Mouse (Mus musculus) C2C12 (cell line): ENCODE results near the gene Dph1. TPM values are rescaled to one million over a fixed set of nuclear protein-coding genes. Genes with fewer than 3 reads are reported as not detected.

Experiments used
- H3K27me3 ChIP-seq: one replicate; pipeline ENCODE4 v1.6.1; 2011; ENCODE audit not compliant: control insufficient read depth, insufficient read depth, insufficient read length
- H3K36me3 ChIP-seq: one replicate; pipeline ENCODE4 v1.6.1; 2011; ENCODE audit not compliant: control insufficient read depth, insufficient read depth
- H3K4me3 ChIP-seq: one replicate; pipeline ENCODE4 v1.5.1; 2011; ENCODE audit warnings: mild to moderate bottlenecking, control low read depth; ENCODE audit not compliant: poor library complexity, insufficient read depth, severe bottlenecking
- H3K79me2 ChIP-seq: one replicate; pipeline ENCODE4 v1.6.1; 2011; ENCODE audit not compliant: control insufficient read depth, insufficient read depth
- H3K79me3 ChIP-seq: one replicate; pipeline ENCODE4 v1.6.1; 2011; ENCODE audit warnings: low read depth, control low read depth
- H3ac ChIP-seq: one replicate; pipeline ENCODE3; 2011; ENCODE audit warnings: low read depth; ENCODE audit not compliant: control insufficient read depth, insufficient read length
- CEBPB ChIP-seq: IDR thresholded peaks from one replicate; pipeline ENCODE4 v1.6.1; 2011; ENCODE audit warnings: low read depth, mild to moderate bottlenecking, control low read depth, moderate library complexity
- CTCF ChIP-seq: IDR thresholded peaks from one replicate; pipeline ENCODE4 v1.5.1; 2011; ENCODE audit not compliant: control insufficient read depth, insufficient read depth, insufficient read length
- FOSL1 ChIP-seq: IDR thresholded peaks from one replicate; pipeline ENCODE4 v1.8.0; 2011; ENCODE audit warnings: mild to moderate bottlenecking, low read length; ENCODE audit not compliant: poor library complexity, insufficient read depth, severe bottlenecking
- MAX ChIP-seq: IDR thresholded peaks from one replicate; pipeline ENCODE4 v1.6.1; 2011; ENCODE audit warnings: mild to moderate bottlenecking, control low read depth
- MYOD1 ChIP-seq: IDR thresholded peaks from one replicate; pipeline ENCODE4 v1.6.1; 2011; ENCODE audit warnings: low read depth; ENCODE audit not compliant: control insufficient read depth, insufficient read length
- MYOG ChIP-seq: IDR thresholded peaks from one replicate; pipeline ENCODE4 v1.6.1; 2011; ENCODE audit not compliant: control insufficient read depth, insufficient read length; ENCODE audit errors: extremely low read depth
- USF1 ChIP-seq: IDR thresholded peaks from one replicate; pipeline ENCODE4 v1.6.1; 2011; ENCODE audit warnings: low read depth, mild to moderate bottlenecking, control low read depth, moderate library complexity
- polyA plus RNA-seq: library from polyadenylated mRNA; unstranded; fragments of >200 nt; fragmentation: generic; extraction: Trizol; gene quantifications from one replicate; pipeline ENCODE4 v1.2.1, GENCODE M21; 2012; ENCODE audit warnings: missing spikeins

Gene Dph1
- polyA plus RNA-seq, 1 experiment = 19.6 TPM

DNA sequence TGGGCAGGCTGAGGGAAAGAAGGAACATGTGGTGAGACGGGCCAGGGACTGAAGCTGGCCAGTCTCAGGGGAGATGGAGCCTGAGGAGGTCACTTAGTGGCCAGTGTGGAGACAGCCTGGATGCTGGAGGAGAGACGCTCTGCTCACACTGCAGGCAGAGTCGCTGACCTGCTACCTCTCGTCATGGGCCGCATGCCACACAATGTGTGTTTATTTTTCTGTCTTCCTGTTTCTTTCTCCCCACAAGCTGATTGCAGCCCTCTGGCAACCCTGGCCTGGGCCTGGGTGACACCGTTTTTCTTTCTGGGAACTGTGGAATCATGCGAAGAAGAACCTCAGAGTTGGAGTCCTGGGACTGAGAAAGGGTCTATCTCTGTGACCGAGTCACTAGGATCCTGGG is 10.7 kb upstream of the Dph1 start:
- no peaks in the 10 kb centered on the region for H3K36me3 ChIP-seq
- no peak overlapping the region for H3ac ChIP-seq
- TF ChIP-seq CTCF (no peak), MYOG (no peak), FOSL1 (no peak), MAX (no peak), CEBPB (no peak), MYOD1 (no peak), USF1 (no peak)
- H3K4me3 ChIP-seq = no peak overlapping the region
- H3K79me3 ChIP-seq = no peaks in the 10 kb centered on the region
- peaks cover under 1% of the 10 kb centered on the region for H3K27me3 ChIP-seq
- H3K79me2 ChIP-seq = no peaks in the 10 kb centered on the region

DNA sequence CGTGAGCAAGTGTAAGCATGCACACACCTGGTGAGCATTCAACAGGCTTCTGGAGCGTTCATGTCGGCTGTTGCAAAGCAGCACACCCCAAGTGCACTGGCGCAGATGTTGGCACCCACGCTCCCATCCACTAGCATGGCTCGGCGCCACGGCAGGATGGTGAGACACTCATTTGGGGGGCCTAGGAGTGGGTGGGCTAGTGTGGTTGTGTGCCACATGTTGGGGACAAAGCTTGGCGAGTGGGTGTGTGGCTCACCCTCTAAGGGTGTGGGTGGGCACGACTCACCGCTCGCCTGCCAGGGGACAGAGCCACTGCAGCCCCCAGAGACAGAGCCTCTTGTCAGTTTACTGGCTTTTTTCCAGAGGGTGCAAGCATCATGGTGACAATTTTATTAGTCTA is 9.9 kb upstream of the Dph1 start:
- no peaks in the 10 kb centered on the region for H3K79me2 ChIP-seq
- no peaks in the 10 kb centered on the region for H3K79me3 ChIP-seq
- H3K4me3 ChIP-seq = no peak overlapping the region
- H3ac ChIP-seq = no peak overlapping the region
- H3K36me3 ChIP-seq = no peaks in the 10 kb centered on the region
- TF ChIP-seq MYOD1 (no peak), USF1 (no peak), CTCF (no peak), MAX (no peak), MYOG (no peak), FOSL1 (no peak), CEBPB (no peak)
- H3K27me3 ChIP-seq = peaks cover 8% of the 10 kb centered on the region

DNA sequence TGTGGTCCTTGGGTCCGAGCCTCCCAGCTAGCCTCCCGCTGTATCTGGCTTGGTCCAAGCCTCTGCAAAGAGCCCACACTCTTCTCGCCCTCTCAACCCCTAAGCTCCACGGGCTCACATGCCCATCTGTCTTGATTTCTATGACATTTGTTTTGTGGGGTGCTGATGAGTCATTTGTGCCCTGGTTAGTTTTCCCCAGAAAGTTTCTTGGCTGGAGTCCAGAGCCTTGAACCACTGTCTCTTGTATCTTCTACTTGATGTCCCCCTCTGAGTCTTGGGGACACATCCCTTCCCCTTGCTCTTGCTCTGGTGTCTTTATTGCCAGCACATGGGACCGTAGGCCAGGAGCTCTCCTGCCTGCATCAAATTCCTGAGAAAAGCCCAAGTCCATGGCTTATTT is 8.9 kb upstream of the Dph1 start:
- TF ChIP-seq MYOD1 (no peak), CTCF (no peak), USF1 (no peak), CEBPB (no peak), MYOG (no peak), FOSL1 (no peak), MAX (no peak)
- H3K27me3 ChIP-seq = peaks cover 18% of the 10 kb centered on the region
- H3K79me2 ChIP-seq = no peaks in the 10 kb centered on the region
- no peak overlapping the region for H3K4me3 ChIP-seq
- H3ac ChIP-seq = no peak overlapping the region
- H3K79me3 ChIP-seq = no peaks in the 10 kb centered on the region
- H3K36me3 ChIP-seq = no peaks in the 10 kb centered on the region

DNA sequence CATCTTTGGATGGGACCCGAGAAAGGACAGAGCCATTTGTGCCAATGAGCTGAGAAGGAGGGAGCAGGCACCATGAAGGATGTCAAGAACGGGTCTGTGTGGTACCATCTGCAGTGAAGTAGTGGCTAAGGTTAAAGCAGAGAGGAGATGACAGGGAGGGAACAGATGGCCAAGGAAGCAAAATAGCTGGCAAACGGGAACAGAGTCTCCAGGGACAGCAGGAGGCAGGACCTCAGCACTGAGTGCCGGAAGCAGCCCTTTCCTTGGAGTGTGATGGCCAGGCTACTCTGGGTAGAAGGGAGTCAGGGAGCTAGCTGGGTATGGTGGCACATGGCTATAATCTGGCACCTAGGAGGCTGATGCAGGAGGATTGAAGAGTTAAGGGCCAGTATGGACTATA is 7.8 kb upstream of the Dph1 start:
- Histone ChIP-seq H3K79me3 (no peaks in the 10 kb centered on the region), H3K4me3 (no peak overlapping the region), H3K36me3 (no peaks in the 10 kb centered on the region), H3K79me2 (no peaks in the 10 kb centered on the region), H3ac (no peak overlapping the region), H3K27me3 (peaks cover 29% of the 10 kb centered on the region)
- no peak for TF ChIP-seq MYOG
- no peak for TF ChIP-seq FOSL1
- no peak for TF ChIP-seq MYOD1
- TF ChIP-seq USF1 = no peak
- TF ChIP-seq CTCF = no peak
- TF ChIP-seq CEBPB = no peak
- TF ChIP-seq MAX = no peak

DNA sequence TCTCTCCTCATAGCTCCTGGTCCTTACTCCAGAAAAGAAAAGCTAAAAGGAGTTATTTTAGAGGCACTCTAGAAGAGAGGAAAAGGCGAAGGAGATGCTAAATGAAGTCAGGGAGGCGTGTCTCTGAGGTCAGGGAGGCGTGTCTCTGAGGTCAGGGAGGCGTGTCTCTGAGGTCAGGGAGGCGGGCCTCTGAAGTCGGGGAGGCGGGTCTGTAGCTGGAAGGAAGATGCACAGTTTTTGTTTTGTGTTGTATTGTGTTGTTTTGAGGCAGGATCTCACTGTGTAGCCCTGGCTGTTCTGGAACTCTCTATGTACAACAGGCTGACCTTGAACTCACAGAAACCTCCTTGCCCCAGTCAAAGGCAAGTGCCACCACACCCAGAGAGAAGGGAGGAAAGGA is 6.9 kb upstream of the Dph1 start:
- no peak overlapping the region for H3ac ChIP-seq
- TF ChIP-seq MYOD1 (no peak), CTCF (no peak), FOSL1 (no peak), MYOG (no peak)
- no peaks in the 10 kb centered on the region for H3K79me3 ChIP-seq
- H3K36me3 ChIP-seq = no peaks in the 10 kb centered on the region
- no peaks in the 10 kb centered on the region for H3K79me2 ChIP-seq
- H3K27me3 ChIP-seq = peaks cover 36% of the 10 kb centered on the region
- H3K4me3 ChIP-seq = no peak overlapping the region

- Histone ChIP-seq H3K36me3 (no peaks in the 10 kb centered on the region), H3K79me3 (no peaks in the 10 kb centered on the region), H3K4me3 (no peak overlapping the region), H3K79me2 (no peaks in the 10 kb centered on the region), H3ac (no peak overlapping the region), H3K27me3 (peaks cover 36% of the 10 kb centered on the region)
- no peak for TF ChIP-seq MAX
- TF ChIP-seq MYOD1 = no peak
- TF ChIP-seq USF1 = no peak
- TF ChIP-seq CTCF = no peak
- no peak for TF ChIP-seq MYOG
- no peak for TF ChIP-seq FOSL1
Observed at GRCm38 (mm10) chr11:75196131-75196530, 5.1 kb upstream of the Dph1 start.
